Mouse (Mus musculus) adrenal gland, postnatal 10 days (tissue): ENCODE results near the gene Rtkn2. TPM values are rescaled to one million over a fixed set of nuclear protein-coding genes. Genes with fewer than 3 reads are reported as not detected.

Source experiments
- DNase-seq: peaks from one replicate; pipeline ENCODE4 v3.0.0; 2021; ENCODE audit warnings: mixed read lengths
- total RNA-seq, 2 experiments: library from RNA; stranded (reverse); gene quantifications; 2 replicates each; pipeline ENCODE4 v1.2.3; 2021

The Rtkn2 gene
- total RNA-seq, 2 experiments from 2014 or later, result 1.3 to 1.8 TPM

DNA sequence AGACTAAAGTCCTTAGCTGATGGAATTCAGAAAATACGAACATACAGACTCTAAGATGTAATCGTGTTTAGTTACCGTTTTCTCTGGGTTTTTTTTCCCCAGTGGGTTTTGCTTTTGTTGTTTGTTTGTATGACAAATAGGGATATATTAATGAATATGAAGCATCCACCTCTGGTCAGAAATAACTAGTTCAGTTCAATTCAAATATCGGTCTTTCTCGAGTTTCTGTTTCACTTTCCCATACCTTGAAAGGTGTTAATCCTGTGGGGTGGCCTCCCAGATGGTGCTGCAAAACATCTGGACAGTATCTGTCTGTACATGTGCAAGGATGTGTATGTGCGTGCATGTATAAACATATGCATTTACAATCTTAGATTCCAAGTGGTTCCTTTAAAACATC, 61.0 kb downstream of the Rtkn2 start:
- no peak for DNase-seq

DNA sequence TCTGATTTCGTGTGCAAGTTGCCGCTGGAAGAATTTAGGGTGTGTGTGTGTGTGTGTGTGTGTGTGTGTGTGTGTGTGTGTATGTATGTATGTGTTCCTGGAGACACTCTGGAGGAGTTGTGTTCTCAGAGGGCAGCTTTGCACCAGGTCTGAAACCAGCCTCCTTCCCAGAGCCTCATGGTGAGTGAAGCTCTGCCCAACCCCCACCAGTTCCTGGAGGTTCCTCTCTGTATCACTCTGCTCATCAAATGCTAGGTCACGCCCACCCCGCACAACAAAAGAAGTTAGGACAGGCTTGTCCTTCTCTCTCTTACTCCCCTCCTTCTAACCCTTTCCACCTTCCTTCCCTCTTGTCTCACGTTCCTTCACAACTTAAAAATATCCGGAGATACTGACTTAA, 64.6 kb downstream of the Rtkn2 start:
- DNase-seq, result peak; percentile 7

DNA sequence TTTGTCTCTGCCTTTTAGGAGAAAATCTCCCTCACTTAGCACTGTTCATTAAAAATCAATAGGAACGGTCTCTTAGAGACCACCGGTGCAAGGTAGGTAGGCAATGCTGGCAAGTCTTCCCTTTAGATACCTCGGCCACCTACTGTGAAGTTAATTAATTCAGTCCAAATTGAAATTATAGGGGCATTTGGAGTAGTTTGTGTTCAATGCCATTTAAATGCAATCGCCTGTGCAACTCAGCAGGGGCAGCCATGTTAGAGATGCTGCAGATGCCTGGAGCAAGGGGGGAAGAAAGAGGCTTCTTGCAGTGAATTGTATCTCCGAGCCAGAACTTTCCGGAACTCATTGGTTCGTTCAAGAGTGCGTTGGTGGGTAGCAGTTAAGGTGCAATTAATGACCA, 65.5 kb downstream of the Rtkn2 start:
- no peak for DNase-seq

DNA sequence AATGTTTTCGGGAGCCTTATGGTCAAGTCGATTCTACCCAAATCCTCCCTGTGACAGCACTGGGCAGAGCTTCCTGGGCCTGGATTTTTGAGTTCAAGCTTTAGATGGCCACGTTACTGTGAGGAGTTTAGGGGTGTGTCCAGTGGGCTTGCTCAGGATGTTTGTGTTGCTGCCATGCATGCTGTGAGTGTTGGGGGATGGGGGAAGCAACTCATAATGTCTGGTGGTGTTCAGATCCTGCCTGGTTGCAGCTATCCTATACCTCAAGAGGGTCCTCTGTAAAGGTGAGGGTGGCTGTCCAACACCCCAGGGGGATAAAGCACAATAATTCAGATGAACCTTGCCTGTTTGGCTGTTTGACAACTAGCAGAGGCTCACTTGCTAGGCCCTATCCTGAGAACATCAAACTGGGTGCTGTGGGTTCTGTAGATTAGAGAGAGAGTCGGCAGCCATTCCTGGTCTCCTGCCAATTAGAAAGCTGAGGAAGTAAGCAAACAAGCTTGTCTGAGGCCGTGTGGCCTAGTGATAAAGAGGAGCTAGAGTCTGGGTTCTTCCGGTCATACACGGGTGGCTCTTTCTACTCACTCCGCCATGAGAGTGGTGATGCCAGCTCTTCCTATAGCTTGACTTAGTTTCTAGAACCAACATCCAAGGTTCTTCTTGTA, 69.4 kb downstream of the Rtkn2 start:
- no peak for DNase-seq

DNA sequence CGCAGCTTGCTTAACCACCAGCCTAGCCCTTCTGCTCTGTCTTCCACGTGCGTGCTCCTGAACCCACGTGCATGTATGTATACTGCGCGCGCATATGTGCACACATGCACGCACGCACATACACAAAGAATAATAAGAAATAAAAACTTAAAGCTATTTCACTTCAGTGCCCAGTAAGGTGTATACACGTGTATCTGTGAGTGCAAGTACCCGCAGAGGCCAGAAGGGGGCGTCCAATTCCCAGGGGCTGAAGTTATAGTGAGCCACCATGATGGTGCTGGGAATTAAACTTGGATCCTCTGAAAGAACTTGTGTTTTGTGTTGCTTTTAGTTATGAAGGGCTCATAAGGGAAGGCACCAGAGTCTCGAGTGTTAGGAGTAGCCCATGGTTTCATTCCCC, 71.5 kb downstream of the Rtkn2 start:
- no peak for DNase-seq

DNA sequence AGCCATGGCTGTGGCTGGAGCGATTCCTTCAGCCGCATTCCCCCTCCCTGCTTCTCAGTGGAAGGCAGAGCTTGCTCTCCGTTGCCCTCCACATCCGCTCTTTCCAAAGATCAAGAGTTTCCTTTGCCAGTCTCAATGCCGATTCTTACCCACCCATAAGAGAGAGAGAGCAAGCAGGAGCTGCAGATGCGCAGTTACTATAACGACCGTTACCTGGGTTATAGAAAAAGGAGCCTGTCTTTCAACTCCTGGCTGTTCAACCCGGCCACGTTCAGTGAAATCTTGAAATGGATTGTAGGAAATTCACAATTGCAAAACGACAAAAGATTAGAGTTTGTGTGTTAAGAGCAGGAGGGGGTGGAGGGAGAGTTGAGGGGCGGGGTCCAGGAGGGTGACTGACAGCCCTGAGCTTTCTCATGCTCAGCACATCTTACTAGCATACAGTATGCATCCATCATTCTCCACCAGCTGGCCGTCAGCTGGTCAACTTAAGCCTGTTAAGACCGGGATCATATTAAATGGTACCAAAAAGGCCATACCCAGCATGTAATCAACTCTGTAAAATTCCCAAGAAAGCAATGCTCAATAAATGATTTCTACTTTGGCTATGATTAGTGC, 72.1 kb downstream of the Rtkn2 start:
- DNase-seq, result no peak

DNA sequence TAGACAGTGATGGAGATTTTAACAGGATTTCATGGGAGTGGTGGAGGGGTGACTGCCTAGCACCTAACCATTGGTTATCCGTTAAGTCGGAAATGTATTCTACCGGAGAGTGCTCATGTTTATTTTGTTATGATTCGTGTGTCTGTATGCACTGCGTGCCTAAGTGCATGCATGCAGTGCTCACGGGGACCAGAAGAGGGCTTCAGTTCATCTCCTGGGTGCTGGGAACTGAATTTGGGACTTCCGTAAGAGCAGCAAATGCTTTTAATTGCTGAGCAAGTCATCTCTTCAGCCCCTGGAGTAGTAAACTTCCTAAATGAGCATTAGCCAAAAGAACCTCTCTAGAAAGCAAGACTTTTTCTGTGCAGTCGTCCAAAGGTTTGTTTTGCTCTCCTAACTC, 72.9 kb downstream of the Rtkn2 start:
- DNase-seq, result no peak

DNA sequence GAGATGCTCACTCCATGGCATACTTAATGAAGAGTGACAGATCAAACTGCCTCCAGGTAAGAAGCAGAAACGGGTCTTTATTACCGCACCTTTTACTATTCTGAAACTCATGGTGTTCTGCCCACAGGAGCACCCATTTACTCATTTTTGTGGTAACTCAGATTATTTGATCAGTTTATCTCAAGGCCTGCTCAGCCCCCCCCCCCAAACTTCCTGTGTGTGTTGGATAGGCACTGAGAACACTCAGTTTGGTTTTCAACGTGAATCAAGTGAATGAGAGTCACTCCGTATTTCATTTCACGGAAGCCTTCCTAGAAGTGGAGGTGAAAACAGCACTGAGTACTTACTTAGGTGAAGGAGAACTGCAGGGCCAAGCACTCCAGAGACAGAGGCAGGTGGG, 74.8 kb downstream of the Rtkn2 start:
- no peak for DNase-seq

DNA sequence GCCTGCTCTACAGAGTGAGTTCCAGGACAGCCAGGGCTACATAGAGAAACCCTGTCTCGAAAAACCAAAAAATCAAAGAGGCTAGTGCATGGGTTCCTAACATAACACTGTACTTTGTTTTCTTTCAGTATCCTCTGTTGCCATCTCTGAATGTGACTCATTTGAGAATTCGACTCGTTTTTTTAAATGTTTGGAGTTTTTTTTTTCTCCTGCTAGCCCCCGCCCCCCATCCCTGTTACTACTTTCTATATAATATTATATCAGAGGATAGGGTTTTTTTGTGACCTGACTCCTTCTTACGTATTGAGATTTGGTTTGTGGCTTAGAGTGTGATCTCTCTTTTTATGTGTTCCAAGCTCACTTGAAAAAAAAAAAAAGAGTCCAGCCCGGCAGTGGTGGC, 75.3 kb downstream of the Rtkn2 start:
- DNase-seq, result no peak

DNA sequence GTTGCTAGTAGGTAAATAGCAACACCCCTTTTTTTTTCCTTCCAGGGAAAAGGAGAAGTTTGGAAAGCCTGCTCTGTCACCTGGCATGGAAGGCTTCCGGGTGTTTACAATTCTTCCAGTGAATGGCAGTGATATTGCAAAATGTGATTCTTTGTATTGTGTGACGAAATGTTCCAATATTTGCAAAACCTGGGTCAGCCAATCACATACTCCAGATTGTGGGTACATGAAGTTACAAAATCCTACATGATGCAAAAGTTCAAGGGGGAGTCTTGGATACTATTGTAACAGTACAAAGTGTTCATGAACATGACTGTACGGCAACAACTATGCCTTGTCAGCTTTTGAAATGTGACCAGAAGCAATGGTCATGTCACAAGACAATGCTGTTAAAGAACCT, 78.5 kb downstream of the Rtkn2 start:
- peak; percentile 16 for DNase-seq

DNA sequence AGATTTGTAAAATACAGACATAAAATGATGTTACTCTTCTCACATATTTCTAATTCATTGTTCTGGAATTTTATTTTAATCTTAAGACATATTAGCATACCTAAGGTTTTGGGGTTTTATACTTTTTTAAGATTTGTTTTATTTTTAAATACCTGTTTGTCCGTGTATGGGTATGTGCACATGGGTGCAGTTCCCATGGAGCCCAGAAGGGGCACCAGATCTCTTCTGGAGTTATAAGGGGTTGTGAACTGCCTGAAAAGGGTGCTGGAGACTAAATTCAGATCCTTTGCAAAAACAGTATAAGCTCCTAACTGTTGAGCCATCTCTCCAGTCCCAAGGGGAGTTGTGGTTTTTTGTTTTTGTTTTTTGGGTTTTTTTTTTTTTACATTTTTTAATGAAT, 79.0 kb downstream of the Rtkn2 start:
- no peak for DNase-seq

DNA sequence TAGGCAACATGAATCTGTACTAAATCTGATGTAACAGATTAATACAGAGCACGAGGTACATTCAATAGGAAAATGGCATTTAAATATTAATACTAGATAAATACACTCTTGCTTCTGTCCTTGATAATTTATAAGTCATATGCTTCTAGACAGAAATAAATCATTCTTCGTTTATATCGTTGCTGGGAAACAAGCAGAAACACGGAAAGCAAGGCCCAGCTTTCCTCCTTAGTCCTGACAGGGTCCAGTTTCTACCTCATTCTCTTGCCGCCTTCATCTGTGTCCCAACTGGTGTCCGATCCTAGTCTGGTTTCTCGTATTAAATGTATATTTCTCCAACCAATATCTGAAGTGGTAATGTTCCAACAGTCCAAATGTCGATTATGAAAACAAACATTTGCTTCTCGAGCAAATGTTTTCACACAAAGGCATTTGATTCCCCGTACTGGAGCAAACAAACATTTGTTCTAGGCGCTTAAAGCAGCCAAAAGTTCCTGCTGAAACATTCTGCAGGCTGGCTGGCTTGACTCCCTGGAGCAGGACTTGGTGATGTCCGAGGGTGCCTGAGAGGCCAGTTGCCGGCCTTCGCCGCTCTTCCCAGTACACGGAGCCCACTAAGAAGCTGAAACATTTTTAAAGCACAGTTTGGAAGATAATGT, 81.3 kb downstream of the Rtkn2 start:
- peak; percentile 27 for DNase-seq

DNA sequence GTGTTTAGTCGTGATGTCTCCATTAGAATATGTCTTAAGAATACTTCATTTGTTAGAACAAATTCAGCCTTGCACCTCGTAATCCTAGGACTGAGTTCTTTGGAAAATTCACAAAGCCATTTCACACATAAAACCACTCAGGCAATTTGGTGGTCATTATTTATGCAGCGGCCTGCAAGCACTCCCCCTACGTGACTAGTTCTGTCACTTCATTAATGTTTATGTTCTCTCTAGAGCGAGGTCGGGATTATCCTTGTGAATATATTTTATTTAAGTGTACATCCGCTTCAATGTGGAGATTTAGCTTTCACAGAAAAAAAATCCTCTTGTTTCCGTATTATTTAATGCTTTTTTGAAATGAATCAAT, 81.9 kb downstream of the Rtkn2 start:
- DNase-seq, result no peak

DNA sequence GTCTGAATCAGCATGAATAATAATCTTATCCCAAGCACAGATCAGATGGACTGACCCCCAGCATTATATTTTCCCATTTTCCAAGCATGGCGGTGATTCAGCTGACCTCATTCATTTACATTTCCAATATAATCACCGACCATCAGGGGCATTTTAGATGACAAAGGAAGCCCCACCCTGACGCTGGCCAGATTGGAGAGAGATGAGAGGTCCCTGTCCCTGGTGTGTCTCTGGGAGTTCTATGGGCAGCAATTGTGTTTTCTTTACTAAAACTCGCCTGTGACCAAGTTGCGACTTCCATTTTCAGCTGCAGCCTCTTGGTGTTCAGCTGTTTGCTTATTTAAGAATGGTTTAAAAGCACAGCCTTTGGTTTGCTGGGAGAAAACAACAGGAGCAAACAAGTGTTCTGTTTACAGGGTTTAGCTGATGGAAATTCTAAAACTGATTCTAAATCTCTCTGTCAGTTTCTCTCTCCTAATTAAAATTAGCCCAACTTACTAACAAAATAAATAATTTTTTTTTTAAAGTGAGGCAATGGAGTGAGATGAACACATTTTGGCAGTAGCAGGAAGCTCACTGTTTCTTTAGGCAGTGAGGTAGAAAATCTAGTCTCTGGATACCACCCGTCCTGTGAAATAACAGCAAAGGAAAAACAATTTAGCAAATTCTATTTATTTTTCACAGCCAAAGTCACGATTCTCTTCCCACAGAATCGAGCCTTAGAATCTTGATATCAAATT, 84.6 kb downstream of the Rtkn2 start:
- DNase-seq, result no peak

DNA sequence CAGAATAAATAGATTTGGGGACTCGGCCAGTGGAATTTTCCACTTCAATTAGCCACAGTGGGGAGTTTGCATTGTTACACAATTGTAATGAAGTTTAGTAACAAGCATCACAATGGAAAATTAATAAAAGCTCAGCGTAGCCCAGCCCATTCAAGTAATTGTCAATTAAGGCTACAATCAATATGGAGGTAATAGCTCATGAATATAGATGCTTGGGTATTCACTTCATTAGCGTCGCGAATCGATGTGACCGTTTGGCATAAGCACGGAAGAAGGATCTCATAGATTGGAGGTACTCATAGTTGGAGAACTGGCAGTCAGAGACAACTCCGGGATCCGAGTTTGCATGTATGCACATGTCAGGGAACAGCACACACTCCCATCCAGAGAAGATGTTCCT, 85.2 kb downstream of the Rtkn2 start:
- DNase-seq, result no peak

DNA sequence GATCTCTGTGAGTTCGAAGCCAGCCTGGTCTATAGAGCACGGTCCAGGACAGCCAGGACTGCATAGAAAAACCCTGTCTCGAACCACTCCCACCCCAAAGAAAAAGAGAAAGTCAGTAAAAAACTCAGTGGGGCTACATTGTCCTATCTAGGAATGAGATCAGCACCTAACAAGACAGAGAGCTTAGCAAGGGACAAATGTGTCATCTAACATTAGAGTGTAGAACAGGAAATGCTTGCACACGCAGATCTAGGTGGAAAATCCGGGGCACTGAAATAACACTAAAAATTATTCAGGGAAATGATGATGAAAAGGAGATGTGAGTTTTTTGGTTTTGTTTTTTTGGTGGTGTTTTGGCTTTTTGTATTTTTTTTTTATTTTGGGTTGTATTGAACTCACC, 86.8 kb downstream of the Rtkn2 start:
- DNase-seq, result no peak

DNA sequence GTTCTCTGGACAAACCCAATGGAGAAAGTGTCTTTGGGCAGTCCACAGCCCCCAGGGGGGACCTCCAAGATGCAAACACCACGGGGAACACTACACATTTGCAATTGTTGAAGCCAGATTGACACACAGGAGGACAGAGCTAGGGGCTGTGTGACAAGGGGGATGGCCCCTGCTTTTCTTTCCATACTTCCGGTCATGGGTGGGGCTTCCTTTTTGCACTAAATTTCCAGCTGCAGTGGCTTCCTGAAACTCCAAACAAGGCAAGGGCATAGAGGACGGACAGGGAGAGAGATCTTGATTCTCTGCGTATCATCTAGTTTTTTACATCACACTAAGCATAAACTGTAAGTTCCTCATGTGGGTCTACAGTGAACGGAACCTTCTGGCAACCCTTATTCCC, 88.6 kb downstream of the Rtkn2 start:
- no peak for DNase-seq

DNA sequence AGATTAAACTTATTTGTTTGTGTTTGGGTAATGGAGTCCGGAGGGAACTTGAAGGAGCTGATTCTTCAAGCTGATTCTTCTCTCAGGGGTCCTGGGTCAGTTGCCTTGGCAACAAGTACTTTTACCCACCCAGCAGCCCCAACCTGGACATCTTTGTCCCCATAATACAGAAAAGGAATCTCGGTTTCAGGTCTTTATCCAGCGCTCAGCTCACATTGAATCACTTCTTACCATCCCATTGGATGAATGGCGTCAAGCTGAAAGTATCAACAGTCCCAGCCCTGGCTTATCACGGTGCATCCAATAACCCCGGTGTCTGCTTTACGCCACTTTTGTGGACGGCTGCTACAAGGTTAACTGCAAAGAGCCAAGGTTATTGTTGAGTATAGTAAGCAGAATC, 89.1 kb downstream of the Rtkn2 start:
- no peak for DNase-seq

DNA sequence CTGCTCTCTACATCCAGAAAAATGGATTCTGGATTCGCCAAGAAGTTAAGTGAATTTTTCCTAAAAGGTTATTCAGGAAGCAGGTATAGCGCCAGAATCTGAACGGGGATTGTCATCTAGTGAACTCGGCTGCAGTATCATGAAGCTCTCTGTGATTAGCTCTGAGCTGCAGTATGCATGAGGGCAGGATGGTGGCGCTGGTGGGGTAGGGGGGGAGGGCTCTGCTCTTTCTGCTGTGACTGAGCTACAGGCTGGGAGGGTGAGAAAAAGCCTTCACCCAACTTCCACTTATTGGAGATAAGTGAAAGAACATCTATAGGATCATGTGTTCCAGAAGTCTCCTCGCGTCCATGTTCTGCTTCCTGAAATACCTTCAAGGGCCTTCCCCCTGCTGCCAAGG, 91.7 kb downstream of the Rtkn2 start:
- no peak for DNase-seq

DNA sequence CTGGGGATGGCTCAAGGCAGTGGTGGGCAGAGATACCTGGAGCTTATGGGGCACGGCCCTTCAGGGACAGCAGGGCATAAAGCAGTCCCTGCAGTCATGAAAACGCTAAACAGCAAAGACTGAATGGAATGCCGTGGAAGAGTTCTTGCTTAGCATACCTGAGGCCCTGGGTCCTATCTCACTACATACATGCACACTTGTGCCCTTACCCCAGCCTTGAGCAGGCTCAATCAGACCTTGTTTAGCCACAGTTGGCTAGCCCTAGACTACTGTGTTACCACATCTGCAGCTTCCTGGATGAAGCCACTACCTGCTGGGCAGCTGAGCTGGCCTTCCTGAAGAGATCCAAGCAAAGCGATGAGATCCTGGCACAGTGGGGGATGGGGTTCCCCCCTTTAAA, 93.3 kb downstream of the Rtkn2 start:
- no peak for DNase-seq

DNA sequence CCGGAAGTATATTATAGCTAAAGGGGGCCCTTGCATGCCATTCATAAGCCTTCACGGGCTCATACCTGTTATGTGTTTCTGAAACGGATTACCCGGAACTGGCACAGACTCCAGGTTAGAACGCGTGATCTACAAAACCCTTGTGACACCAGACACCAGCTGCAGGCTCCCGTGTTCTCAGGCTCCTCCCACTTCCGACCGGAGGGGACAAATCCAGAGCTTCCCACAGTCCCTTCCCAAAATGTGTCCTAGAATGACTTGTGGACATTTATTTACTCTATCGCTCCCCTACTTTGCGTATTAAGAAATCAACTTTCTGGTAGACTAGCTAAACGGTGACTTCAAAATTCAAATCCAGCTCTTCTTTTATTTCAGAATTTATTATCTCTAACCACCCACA, 94.9 kb downstream of the Rtkn2 start:
- no peak for DNase-seq

DNA sequence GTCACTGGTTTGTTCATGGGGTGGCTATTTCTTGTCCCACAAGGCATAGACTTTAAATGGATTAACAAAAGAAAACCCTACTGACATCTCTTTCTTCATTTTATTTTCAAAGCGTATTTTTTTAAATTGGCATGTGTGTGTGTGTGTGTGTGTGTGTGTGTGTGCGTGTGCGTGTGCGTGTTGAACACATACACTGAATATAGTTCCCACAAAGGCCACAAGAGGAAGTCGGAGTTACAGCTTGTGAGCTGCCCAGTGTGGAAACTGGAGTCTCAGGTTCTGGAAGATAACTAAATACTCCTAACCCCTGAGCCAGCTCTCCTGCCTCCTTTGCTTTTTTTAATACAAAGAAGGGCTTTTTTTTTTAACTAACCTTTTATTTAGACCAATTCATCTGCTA, 95.8 kb downstream of the Rtkn2 start:
- DNase-seq, result no peak

DNA sequence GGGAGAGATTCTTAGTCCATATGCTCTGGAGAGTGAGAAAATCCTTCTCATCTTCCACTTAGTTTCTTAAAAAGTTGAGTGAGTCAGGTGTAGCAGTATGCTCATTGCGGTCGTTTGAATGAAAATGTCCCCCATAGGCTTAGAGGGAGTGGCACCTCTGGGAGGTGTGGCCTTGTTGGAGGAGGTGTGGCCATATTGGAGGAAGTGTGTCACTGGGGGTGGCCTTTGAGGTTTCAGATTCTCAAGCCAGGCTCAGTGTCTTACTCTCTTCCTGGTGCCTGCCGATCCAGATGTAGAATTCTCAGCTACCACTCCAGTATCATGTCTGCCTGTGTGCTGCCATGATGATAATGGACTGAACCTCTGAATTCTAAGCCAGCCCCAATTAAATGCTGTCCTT, 99.3 kb downstream of the Rtkn2 start:
- DNase-seq, result no peak
